Mouse (Mus musculus) forebrain, postnatal 0 days (tissue): ENCODE data around the gene Nhlrc2. TPM values are rescaled to one million over a fixed set of nuclear protein-coding genes. Genes with fewer than 3 reads are reported as not detected.
A peak's percentile ranks its signal among the peaks of the same experiment; 100 is the strongest.
"Not testable (repeated sequence)": the region's sequence is repeated elsewhere in the genome, so short reads cannot be mapped to it uniquely, and the experiment has no call there.

ENCODE experiments used
- ATAC-seq: fragments of 200-750 bp; cut with Nextera tagmentation; 2 replicates; pipeline ENCODE4 v1.8.0; 2017; ENCODE audit warnings: mild to moderate bottlenecking, moderate library complexity
- DNase-seq: peaks from one replicate; pipeline ENCODE4 v3.0.0-alpha.2; 2015
- H3K27ac ChIP-seq: fragments of 300-500 bp; sonication (generic); 2 replicates; pipeline ENCODE4 v1.5.1; 2014; ENCODE audit warnings: low read depth, mild to moderate bottlenecking, antibody characterized with exemption, low read length, moderate library complexity, mixed read lengths
- H3K27me3 ChIP-seq: fragments of 300-500 bp; sonication (generic); 2 replicates; pipeline ENCODE4 v1.6.1; 2014; ENCODE audit warnings: mild to moderate bottlenecking, low read length, mixed read lengths; ENCODE audit not compliant: insufficient read depth
- H3K36me3 ChIP-seq: fragments of 300-500 bp; sonication (generic); 2 replicates; pipeline ENCODE4 v1.6.1; 2014; ENCODE audit warnings: mild to moderate bottlenecking, moderate library complexity; ENCODE audit not compliant: insufficient read depth
- H3K4me1 ChIP-seq: fragments of 300-500 bp; sonication (generic); 2 replicates; pipeline ENCODE4 v1.6.1; 2014; ENCODE audit warnings: antibody characterized with exemption; ENCODE audit not compliant: insufficient read depth
- H3K4me2 ChIP-seq: fragments of 300-500 bp; sonication (generic); 2 replicates; pipeline ENCODE4 v1.6.1; 2014; ENCODE audit warnings: low read depth, mild to moderate bottlenecking, moderate library complexity
- H3K4me3 ChIP-seq: fragments of 300-500 bp; sonication (generic); 2 replicates; pipeline ENCODE4 v1.5.1; 2014; ENCODE audit warnings: low read depth, low read length, mixed read lengths
- H3K9ac ChIP-seq: fragments of 300-500 bp; sonication (generic); 2 replicates; pipeline ENCODE4 v1.6.1; 2014; ENCODE audit warnings: mild to moderate bottlenecking
- H3K9me3 ChIP-seq: fragments of 300-500 bp; sonication (generic); 2 replicates; pipeline ENCODE4 v1.6.1; 2016; ENCODE audit warnings: low read length
- CTCF ChIP-seq: sonication (generic); IDR thresholded peaks from 2 replicates; pipeline ENCODE4 v1.5.1; 2016; ENCODE audit warnings: antibody characterized with exemption, control low read depth, low read depth
- WGBS: fragments of 180-500 bp; shearing (Covaris S2); extraction: QIAGEN DNeasy Blood & Tissue Kit; methylation state at CpG from one replicate; pipeline ENCODE4 v1.1.7; 2014; 5-methylcytosine and 5-hydroxymethylcytosine counted together
- polyA plus RNA-seq: library from polyadenylated mRNA; unstranded; fragments of >200 nt; fragmentation: Nextera tagmentation; extraction: Ambion mirVana; gene quantifications from 2 replicates; pipeline ENCODE4 v1.2.1, GENCODE M21; 2015
- total RNA-seq: library from RNA; depleted of rRNA; stranded (reverse); fragments of >200 nt; gene quantifications from 2 replicates; pipeline ENCODE4 v1.2.3, GENCODE M21; 2014; rRNA removed

Nhlrc2 gene
- total RNA-seq (11.5 and 13.7 TPM in 2 replicates), polyA plus RNA-seq (3.8 and 5.8 TPM in 2 replicates)

- H3K36me3 ChIP-seq = peaks cover 18% of the 10 kb centered on the region
- peak within 1 kb of the TSS; percentile 96 for H3K4me3 ChIP-seq
- H3K27me3 ChIP-seq = no peaks in the 10 kb centered on the region
- H3K27ac ChIP-seq = peak within 1 kb of the TSS; percentile 92
- no peaks in the 10 kb centered on the region for H3K9me3 ChIP-seq
- DNase-seq (peak; percentile 87), ATAC-seq (peak; percentile 88)
- no peak for TF ChIP-seq CTCF
- WGBS = 1% methylated on average over 69 of the region's 69 CpGs
- H3K4me2 ChIP-seq = peak within 1 kb of the TSS; percentile 85
- peaks cover 10% of the 10 kb centered on the region; the same call in 1 of the 2 replicates for H3K4me1 ChIP-seq
- peak within 1 kb of the TSS; percentile 96 for H3K9ac ChIP-seq
These were observed at the start of gene Nhlrc2 for GRCm38 (mm10) chr19:56548230-56549032. Gene Nhlrc2 (plus strand): TSS chr19:56548261.

GRCm38 (mm10) chr19:56503069-56503468, 45.0 kb upstream of the Nhlrc2 start:
- not testable (repeated sequence) for H3K4me3 ChIP-seq, DNase-seq, H3K27ac ChIP-seq, H3K9ac ChIP-seq, H3K36me3 ChIP-seq, H3K4me1 ChIP-seq, H3K9me3 ChIP-seq, ATAC-seq, H3K4me2 ChIP-seq, H3K27me3 ChIP-seq
- no CpG with 5 or more reads among the region's 5 CpGs for WGBS

- H3K27me3 ChIP-seq, H3K4me2 ChIP-seq, H3K36me3 ChIP-seq, ATAC-seq, H3K9ac ChIP-seq, DNase-seq, H3K9me3 ChIP-seq, H3K27ac ChIP-seq, H3K4me3 ChIP-seq, H3K4me1 ChIP-seq: not testable (repeated sequence)
- no CpG with 5 or more reads among the region's 5 CpGs for WGBS
These were observed 44.5 kb upstream of the Nhlrc2 start for GRCm38 (mm10) chr19:56503525-56503924.

GRCm38 (mm10) chr19:56511207-56511606, 36.9 kb upstream of the Nhlrc2 start:
- not testable (repeated sequence) for ATAC-seq, H3K36me3 ChIP-seq, H3K9ac ChIP-seq, H3K4me1 ChIP-seq, H3K27ac ChIP-seq, H3K9me3 ChIP-seq, H3K27me3 ChIP-seq, H3K4me2 ChIP-seq, DNase-seq, H3K4me3 ChIP-seq
- WGBS = no CpG with 5 or more reads among the region's 4 CpGs

GRCm38 (mm10) chr19:56513527-56513926, 34.5 kb upstream of the Nhlrc2 start:
- H3K4me1 ChIP-seq, H3K27ac ChIP-seq, DNase-seq, H3K9me3 ChIP-seq, H3K36me3 ChIP-seq, H3K4me3 ChIP-seq, ATAC-seq, H3K9ac ChIP-seq, H3K27me3 ChIP-seq, H3K4me2 ChIP-seq: not testable (repeated sequence)
- no CpG with 5 or more reads among the region's 2 CpGs for WGBS

- H3K4me3 ChIP-seq, H3K4me2 ChIP-seq, DNase-seq, H3K9ac ChIP-seq, H3K9me3 ChIP-seq, H3K36me3 ChIP-seq, ATAC-seq, H3K27ac ChIP-seq, H3K4me1 ChIP-seq, H3K27me3 ChIP-seq: not testable (repeated sequence)
- WGBS = no CpG with 5 or more reads among the region's 7 CpGs
These were observed 28.7 kb upstream of the Nhlrc2 start for GRCm38 (mm10) chr19:56519408-56519807.

- not testable (repeated sequence) for H3K27ac ChIP-seq, H3K9me3 ChIP-seq, ATAC-seq, H3K4me1 ChIP-seq, H3K4me3 ChIP-seq, H3K27me3 ChIP-seq, H3K4me2 ChIP-seq, H3K9ac ChIP-seq, DNase-seq, H3K36me3 ChIP-seq
- no CpG with 5 or more reads among the region's 11 CpGs for WGBS
These were observed 17.5 kb upstream of the Nhlrc2 start for GRCm38 (mm10) chr19:56530529-56530928.
